Mouse (Mus musculus) large intestine, adult 2 months (tissue): ENCODE measurements around the gene Epb41l4b. TPM values are rescaled to one million over a fixed set of nuclear protein-coding genes. Genes with fewer than 3 reads are reported as not detected.

ENCODE experiments used
- DNase-seq: peaks from one replicate; pipeline ENCODE4 v3.0.0-alpha.2; 2012; ENCODE audit warnings: low read depth, low spot score
- WGBS: fragments of 180-500 bp; shearing (Covaris S2); methylation state at CpG from one replicate; pipeline ENCODE4 v1.1.7; 2018; 5-methylcytosine and 5-hydroxymethylcytosine counted together
- polyA plus RNA-seq: library from polyadenylated mRNA; depleted of rRNA; stranded (reverse); fragments of >200 nt; gene quantifications from 2 replicates; pipeline ENCODE4 v1.2.3, GENCODE M21; 2012

Gene Epb41l4b
- polyA plus RNA-seq, 1 experiment, result 107 TPM

- no peak for DNase-seq
- WGBS, result 37% methylated on average over 10 of the region's 10 CpGs
These were observed 115.3 kb downstream of the Epb41l4b start for GRCm38 (mm10) chr4:57027954-57028353.

GRCm38 (mm10) chr4:57023527-57023926, 119.7 kb downstream of the Epb41l4b start:
- 52% methylated on average over 3 of the region's 3 CpGs for WGBS
- DNase-seq, result no peak

- 86% methylated on average over 3 of the region's 3 CpGs for WGBS
- no peak for DNase-seq
These were observed 121.9 kb downstream of the Epb41l4b start for GRCm38 (mm10) chr4:57021288-57021687.

- DNase-seq, result peak; percentile 57
- 17% methylated on average over 5 of the region's 5 CpGs for WGBS
These were observed 126.0 kb downstream of the Epb41l4b start for GRCm38 (mm10) chr4:57017229-57017628.

- no peak for DNase-seq
- 59% methylated on average over 18 of the region's 18 CpGs for WGBS
These were observed 126.7 kb downstream of the Epb41l4b start for GRCm38 (mm10) chr4:57016366-57017171.

- DNase-seq, result no peak
- 88% methylated on average over 5 of the region's 5 CpGs for WGBS
These were observed 128.2 kb downstream of the Epb41l4b start for GRCm38 (mm10) chr4:57015032-57015431.

- no peak for DNase-seq
- 58% methylated on average over 8 of the region's 8 CpGs for WGBS
These were observed 131.7 kb downstream of the Epb41l4b start for GRCm38 (mm10) chr4:57011454-57012046.

GRCm38 (mm10) chr4:57010919-57011318, 132.3 kb downstream of the Epb41l4b start:
- DNase-seq, result no peak
- 24% methylated on average over 6 of the region's 6 CpGs for WGBS

- WGBS, result 51% methylated on average over 5 of the region's 5 CpGs
- DNase-seq, result no peak
These were observed 132.8 kb downstream of the Epb41l4b start for GRCm38 (mm10) chr4:57010425-57010824.

- no peak for DNase-seq
- 60% methylated on average over 9 of the region's 9 CpGs for WGBS
These were observed 135.5 kb downstream of the Epb41l4b start for GRCm38 (mm10) chr4:57007717-57008116.

GRCm38 (mm10) chr4:57005011-57005410, 138.2 kb downstream of the Epb41l4b start:
- 71% methylated on average over 8 of the region's 8 CpGs for WGBS
- no peak for DNase-seq

- DNase-seq, result no peak
- WGBS, result 87% methylated on average over 8 of the region's 8 CpGs
These were observed 139.4 kb downstream of the Epb41l4b start for GRCm38 (mm10) chr4:57003886-57004285.

GRCm38 (mm10) chr4:57002751-57003150, 140.5 kb downstream of the Epb41l4b start:
- WGBS, result 61% methylated on average over 3 of the region's 3 CpGs
- no peak for DNase-seq

- 93% methylated on average over 2 of the region's 2 CpGs for WGBS
- no peak for DNase-seq
These were observed 141.8 kb downstream of the Epb41l4b start for GRCm38 (mm10) chr4:57001437-57001836.

GRCm38 (mm10) chr4:56993331-56993730, 149.9 kb downstream of the Epb41l4b start:
- DNase-seq, result no peak
- WGBS, result 68% methylated on average over 7 of the region's 7 CpGs

GRCm38 (mm10) chr4:56991951-56992350, 151.3 kb downstream of the Epb41l4b start:
- DNase-seq, result no peak
- WGBS, result 65% methylated on average over 2 of the region's 2 CpGs

- WGBS, result 2% methylated on average over 36 of the region's 44 CpGs
These were observed 153.0 kb downstream of the Epb41l4b start, which contains the start of gene Frrs1l for GRCm38 (mm10) chr4:56990215-56990584. TSS of gene Frrs1l (minus strand) at chr4:56990391.

GRCm38 (mm10) chr4:56989431-56990214, 153.6 kb downstream of the Epb41l4b start:
- WGBS, result 12% methylated on average over 45 of the region's 45 CpGs

More at GRCm38 (mm10) chr4:56990215-56990584, 153.0 kb downstream of the Epb41l4b start, which contains the start of gene Frrs1l:
- no peak for DNase-seq

GRCm38 (mm10) chr4:56965586-56966179, 177.6 kb downstream of the Epb41l4b start:
- no peak for DNase-seq
- 69% methylated on average over 7 of the region's 7 CpGs for WGBS

More at GRCm38 (mm10) chr4:56989431-56990214, 153.6 kb downstream of the Epb41l4b start:
- no peak for DNase-seq

GRCm38 (mm10) chr4:56963687-56964086, 179.6 kb downstream of the Epb41l4b start:
- 92% methylated on average over 6 of the region's 6 CpGs for WGBS
- no peak for DNase-seq
